Mouse (Mus musculus): ENCODE data around the gene Sdk2. TPM values are rescaled to one million over a fixed set of nuclear protein-coding genes. Genes with fewer than 3 reads are reported as not detected.
A peak's percentile ranks its signal among the peaks of the same experiment; 100 is the strongest.

Sdk2 gene
- polyA plus RNA-seq, 1 experiment from 2014 or later = 4.7 TPM

- Histone ChIP-seq H3K9me3 (no peaks in the 10 kb centered on the region), H3K4me2 (no peak overlapping the region), H3K27me3 (no peaks in the 10 kb centered on the region), H3K9ac (no peak overlapping the region), H3K4me1 (replicated peaks) (peaks cover 41% of the 10 kb centered on the region), H3K4me3 (no peak overlapping the region), H3K27ac (replicated peaks) (0 out of 2 replicates have a peak overlapping the region, but pooled peaks have one; percentile 1), H3K36me3 (no peaks in the 10 kb centered on the region)
- 60% methylated on average over 2 of the region's 2 CpGs for WGBS
- ATAC-seq (ENCODE audit: low FRiP score, low read depth) = no peak
These were observed 284.4 kb downstream of the Sdk2 start for GRCm38 (mm10) chr11:113782496-113782895.

GRCm38 (mm10) chr11:113782006-113782405 lies 284.8 kb downstream of the Sdk2 start:
- ATAC-seq (ENCODE audit: low FRiP score, low read depth) = no peak
- Histone ChIP-seq H3K9ac (no peak overlapping the region), H3K27me3 (no peaks in the 10 kb centered on the region), H3K36me3 (no peaks in the 10 kb centered on the region), H3K4me3 (no peak overlapping the region), H3K27ac (replicated peaks) (0 out of 2 replicates have a peak overlapping the region, but pooled peaks have one; percentile 1), H3K4me2 (no peak overlapping the region), H3K9me3 (no peaks in the 10 kb centered on the region), H3K4me1 (replicated peaks) (peaks cover 41% of the 10 kb centered on the region)
- 40% methylated on average over 2 of the region's 2 CpGs for WGBS

GRCm38 (mm10) chr11:113779680-113780041 lies 287.2 kb downstream of the Sdk2 start:
- no peak for ATAC-seq (ENCODE audit: low FRiP score, low read depth)
- Histone ChIP-seq H3K4me3 (no peak overlapping the region), H3K9me3 (no peaks in the 10 kb centered on the region), H3K36me3 (no peaks in the 10 kb centered on the region), H3K4me2 (no peak overlapping the region), H3K9ac (no peak overlapping the region), H3K27me3 (no peaks in the 10 kb centered on the region), H3K4me1 (replicated peaks) (peaks cover 19% of the 10 kb centered on the region), H3K27ac (replicated peaks) (no peak overlapping the region)
- WGBS = 15% methylated on average over 6 of the region's 6 CpGs

GRCm38 (mm10) chr11:113778733-113779679 lies 287.8 kb downstream of the Sdk2 start:
- Histone ChIP-seq H3K27me3 (no peaks in the 10 kb centered on the region), H3K4me3 (no peak overlapping the region), H3K9ac (no peak overlapping the region), H3K4me2 (no peak overlapping the region), H3K9me3 (no peaks in the 10 kb centered on the region), H3K4me1 (replicated peaks) (peaks cover 15% of the 10 kb centered on the region), H3K27ac (replicated peaks) (0 out of 2 replicates have a peak overlapping the region, but pooled peaks have one; percentile 31), H3K36me3 (no peaks in the 10 kb centered on the region)
- ATAC-seq (ENCODE audit: low FRiP score, low read depth) = no peak
- 15% methylated on average over 20 of the region's 20 CpGs for WGBS

- Histone ChIP-seq H3K9me3 (no peaks in the 10 kb centered on the region), H3K27me3 (no peaks in the 10 kb centered on the region), H3K4me2 (no peak overlapping the region), H3K27ac (replicated peaks) (no peak overlapping the region), H3K36me3 (no peaks in the 10 kb centered on the region), H3K9ac (no peak overlapping the region), H3K4me1 (replicated peaks) (peaks cover 15% of the 10 kb centered on the region), H3K4me3 (no peak overlapping the region)
- ATAC-seq (ENCODE audit: low FRiP score, low read depth) = no peak
- WGBS = 48% methylated on average over 8 of the region's 8 CpGs
These were observed 288.9 kb downstream of the Sdk2 start for GRCm38 (mm10) chr11:113777878-113778464.

- 75% methylated on average over 14 of the region's 14 CpGs for WGBS
- Histone ChIP-seq H3K4me2 (no peak overlapping the region), H3K36me3 (no peaks in the 10 kb centered on the region), H3K27me3 (no peaks in the 10 kb centered on the region), H3K4me1 (replicated peaks) (peaks cover 9% of the 10 kb centered on the region), H3K27ac (replicated peaks) (no peak overlapping the region), H3K9ac (no peak overlapping the region), H3K9me3 (no peaks in the 10 kb centered on the region), H3K4me3 (no peak overlapping the region)
- no peak for ATAC-seq (ENCODE audit: low FRiP score, low read depth)
These were observed 289.9 kb downstream of the Sdk2 start for GRCm38 (mm10) chr11:113776851-113777511.

- no peak overlapping the region for H3K4me3 ChIP-seq
- no peaks in the 10 kb centered on the region for H3K9me3 ChIP-seq
- 73% methylated on average over 3 of the region's 3 CpGs for WGBS
- ATAC-seq (ENCODE audit: low FRiP score, low read depth) = no peak
- H3K36me3 ChIP-seq = no peaks in the 10 kb centered on the region
- no peaks in the 10 kb centered on the region for H3K27me3 ChIP-seq
- no peak overlapping the region for H3K27ac ChIP-seq (replicated peaks)
- H3K9ac ChIP-seq = no peak overlapping the region
- peaks cover 8% of the 10 kb centered on the region for H3K4me1 ChIP-seq (replicated peaks)
- no peak overlapping the region for H3K4me2 ChIP-seq
These were observed 292.1 kb downstream of the Sdk2 start for GRCm38 (mm10) chr11:113774773-113775172.

- no peak for ATAC-seq (ENCODE audit: low FRiP score, low read depth)
- H3K4me1 ChIP-seq (replicated peaks) = no peaks in the 10 kb centered on the region
- no peaks in the 10 kb centered on the region for H3K36me3 ChIP-seq
- no peak overlapping the region for H3K4me3 ChIP-seq
- 84% methylated on average over 5 of the region's 5 CpGs for WGBS
- no peaks in the 10 kb centered on the region for H3K9me3 ChIP-seq
- H3K4me2 ChIP-seq = no peak overlapping the region
- H3K27me3 ChIP-seq = no peaks in the 10 kb centered on the region
- no peak overlapping the region for H3K27ac ChIP-seq (replicated peaks)
- no peak overlapping the region for H3K9ac ChIP-seq
These were observed 293.7 kb downstream of the Sdk2 start for GRCm38 (mm10) chr11:113773191-113773590.

- Histone ChIP-seq H3K27ac (replicated peaks) (no peak overlapping the region), H3K4me1 (replicated peaks) (peaks cover 10% of the 10 kb centered on the region; the same call in 1 of the 2 replicates), H3K9ac (no peak overlapping the region), H3K9me3 (no peaks in the 10 kb centered on the region), H3K27me3 (no peaks in the 10 kb centered on the region), H3K36me3 (no peaks in the 10 kb centered on the region), H3K4me3 (no peak overlapping the region), H3K4me2 (no peak overlapping the region)
- ATAC-seq (ENCODE audit: low FRiP score, low read depth) = no peak
- WGBS = 84% methylated on average over 13 of the region's 13 CpGs
These were observed 295.7 kb downstream of the Sdk2 start for GRCm38 (mm10) chr11:113771187-113771586.

GRCm38 (mm10) chr11:113768356-113768755 lies 298.5 kb downstream of the Sdk2 start:
- Histone ChIP-seq H3K36me3 (no peaks in the 10 kb centered on the region), H3K4me3 (no peak overlapping the region), H3K27me3 (no peaks in the 10 kb centered on the region), H3K4me1 (replicated peaks) (peaks cover 10% of the 10 kb centered on the region), H3K9me3 (no peaks in the 10 kb centered on the region), H3K9ac (no peak overlapping the region), H3K27ac (replicated peaks) (no peak overlapping the region), H3K4me2 (no peak overlapping the region)
- 72% methylated on average over 3 of the region's 3 CpGs for WGBS
- no peak for ATAC-seq (ENCODE audit: low FRiP score, low read depth)

GRCm38 (mm10) chr11:113767285-113767684 lies 299.6 kb downstream of the Sdk2 start:
- H3K27ac ChIP-seq (replicated peaks) = no peak overlapping the region
- peaks cover 10% of the 10 kb centered on the region for H3K4me1 ChIP-seq (replicated peaks)
- no peak overlapping the region for H3K9ac ChIP-seq
- H3K9me3 ChIP-seq = no peaks in the 10 kb centered on the region
- 68% methylated on average over 8 of the region's 8 CpGs for WGBS
- H3K36me3 ChIP-seq = no peaks in the 10 kb centered on the region
- no peak overlapping the region for H3K4me3 ChIP-seq
- H3K4me2 ChIP-seq = no peak overlapping the region
- no peaks in the 10 kb centered on the region for H3K27me3 ChIP-seq
- ATAC-seq (ENCODE audit: low FRiP score, low read depth) = no peak
